Mouse (Mus musculus) kidney, postnatal 0 days (tissue): ENCODE data around the gene Nags. TPM values are rescaled to one million over a fixed set of nuclear protein-coding genes. Genes with fewer than 3 reads are reported as not detected.
A peak's percentile ranks its signal among the peaks of the same experiment; 100 is the strongest.

ENCODE experiments used
- ATAC-seq: fragments of 200-750 bp; cut with Nextera tagmentation; replicated peaks from 2 replicates; pipeline ENCODE4 v1.8.0; 2017; ENCODE audit warnings: low read depth, moderate number of reproducible peaks, moderate TSS enrichment, moderate library complexity; ENCODE audit not compliant: low FRiP score
- DNase-seq: peaks from one replicate; pipeline ENCODE4 v3.0.0-alpha.2; 2016; ENCODE audit warnings: low spot score
- H3K27ac ChIP-seq: fragments of 300-500 bp; sonication (generic); 2 replicates; pipeline ENCODE4 v1.5.1; 2014; ENCODE audit warnings: mild to moderate bottlenecking
- H3K27me3 ChIP-seq: fragments of 300-500 bp; sonication (generic); 2 replicates; pipeline ENCODE4 v1.6.1; 2014; ENCODE audit warnings: low read length, mixed read lengths; ENCODE audit not compliant: insufficient read depth
- H3K36me3 ChIP-seq: fragments of 300-500 bp; sonication (generic); 2 replicates; pipeline ENCODE4 v1.6.1; 2014; ENCODE audit warnings: low read length, mixed read lengths; ENCODE audit not compliant: insufficient read depth
- H3K4me1 ChIP-seq: fragments of 300-500 bp; sonication (generic); replicated peaks from 2 replicates; pipeline ENCODE4 v1.6.1; 2014; ENCODE audit warnings: antibody characterized with exemption, low read length, mixed read lengths; ENCODE audit not compliant: insufficient read depth
- H3K4me2 ChIP-seq: fragments of 300-500 bp; sonication (generic); 2 replicates; pipeline ENCODE4 v1.6.1; 2014; ENCODE audit warnings: mild to moderate bottlenecking, low read length, moderate library complexity, mixed read lengths
- H3K4me3 ChIP-seq: fragments of 300-500 bp; sonication (generic); replicated peaks from 2 replicates; pipeline ENCODE4 v1.5.1; 2014; ENCODE audit warnings: low read depth, low read length
- H3K9ac ChIP-seq: fragments of 300-500 bp; sonication (generic); 2 replicates; pipeline ENCODE4 v1.6.1; 2014; ENCODE audit warnings: low read depth, low read length
- H3K9me3 ChIP-seq: fragments of 300-500 bp; sonication (generic); replicated peaks from 2 replicates; pipeline ENCODE4 v1.6.1; 2016; ENCODE audit warnings: low read length, inconsistent platforms, mixed read lengths
- CTCF ChIP-seq: IDR thresholded peaks from 2 replicates; pipeline ENCODE4 v1.5.1; 2016; ENCODE audit warnings: antibody characterized with exemption, low read depth, mild to moderate bottlenecking, moderate library complexity
- WGBS: fragments of 180-500 bp; shearing (Covaris S2); extraction: QIAGEN DNeasy Blood & Tissue Kit; methylation state at CpG from one replicate; pipeline ENCODE4 v1.1.7; 2014; 5-methylcytosine and 5-hydroxymethylcytosine counted together
- polyA plus RNA-seq: library from polyadenylated mRNA; unstranded; fragments of >200 nt; fragmentation: Nextera tagmentation; extraction: Ambion mirVana; gene quantifications from 2 replicates; pipeline ENCODE4 v1.2.1, GENCODE M21; 2015

Nags gene
- not detected in 2 replicates for polyA plus RNA-seq

DNA sequence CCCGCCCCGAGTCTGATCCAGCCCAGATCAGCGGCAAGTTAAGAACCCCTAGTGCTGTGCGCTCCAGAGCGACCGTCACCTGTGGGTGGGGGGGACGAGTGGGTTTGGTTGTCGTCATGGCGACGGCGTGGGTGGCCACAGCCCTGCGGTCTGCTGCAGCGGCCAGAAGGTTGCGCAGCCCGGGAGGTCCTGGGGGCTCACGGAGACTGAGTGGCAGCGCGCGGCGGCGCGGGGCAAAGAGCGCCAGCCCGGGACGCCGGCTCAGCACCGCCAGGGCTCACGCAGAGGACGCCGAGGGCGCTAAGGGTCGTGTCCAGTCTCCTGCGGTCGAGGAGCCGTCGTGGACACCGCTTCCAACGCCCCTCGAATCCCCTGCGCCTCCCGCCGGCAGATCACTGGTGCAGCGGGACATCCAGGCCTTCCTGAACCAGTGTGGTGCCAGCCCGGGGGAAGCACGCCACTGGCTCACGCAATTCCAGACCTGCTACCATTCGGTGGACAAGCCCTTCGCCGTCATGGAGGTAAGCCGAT lies at the start of gene Nags:
TSS of gene Nags (plus strand) at position 43 of the 531 bp plus-strand sequence.
- no peak for DNase-seq
- Histone ChIP-seq H3K27me3 (peaks cover 36% of the 10 kb centered on the region), H3K4me3 (peak within 1 kb of the TSS; percentile 26), H3K4me2 (peak within 1 kb of the TSS; percentile 51), H3K36me3 (no peaks in the 10 kb centered on the region), H3K9me3 (no peaks in the 10 kb centered on the region), H3K27ac (no peak within 1 kb of the TSS), H3K9ac (no peak within 1 kb of the TSS), H3K4me1 (peaks cover 9% of the 10 kb centered on the region; the same call in 1 of the 2 replicates)
- WGBS, result 1% methylated on average over 50 of the region's 50 CpGs
- ATAC-seq, result no peak
- TF ChIP-seq CTCF, result no peak

DNA sequence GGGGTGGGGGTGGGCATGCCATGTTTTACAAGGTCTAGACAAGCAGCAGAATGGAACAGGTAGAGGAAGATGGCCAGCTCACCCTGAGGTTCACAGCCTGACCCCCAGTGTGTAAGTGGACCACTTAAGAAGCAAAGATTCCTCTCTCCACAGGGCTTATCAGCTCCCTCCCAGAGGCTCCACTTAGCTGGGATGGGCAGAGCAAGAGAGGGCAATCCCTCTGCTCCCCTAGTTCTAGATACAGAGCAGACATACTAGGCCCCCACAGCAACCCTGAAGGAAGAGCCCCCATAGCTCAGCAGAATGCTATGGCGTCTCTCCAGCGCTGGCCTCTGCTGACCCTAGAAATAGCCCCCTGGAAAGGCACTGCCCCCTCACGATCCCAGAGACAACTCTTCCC lies 49.6 kb upstream of the Nags start:
- ATAC-seq (no peak), DNase-seq (no peak)
- H3K9ac ChIP-seq, result no peak overlapping the region
- no peak for TF ChIP-seq CTCF
- no peak overlapping the region for H3K4me2 ChIP-seq
- H3K36me3 ChIP-seq, result no peaks in the 10 kb centered on the region
- no peak overlapping the region for H3K4me3 ChIP-seq
- H3K4me1 ChIP-seq, result no peaks in the 10 kb centered on the region
- no peaks in the 10 kb centered on the region for H3K9me3 ChIP-seq
- no peaks in the 10 kb centered on the region for H3K27me3 ChIP-seq
- H3K27ac ChIP-seq, result no peak overlapping the region
- WGBS, result 69% methylated on average over 3 of the region's 3 CpGs

DNA sequence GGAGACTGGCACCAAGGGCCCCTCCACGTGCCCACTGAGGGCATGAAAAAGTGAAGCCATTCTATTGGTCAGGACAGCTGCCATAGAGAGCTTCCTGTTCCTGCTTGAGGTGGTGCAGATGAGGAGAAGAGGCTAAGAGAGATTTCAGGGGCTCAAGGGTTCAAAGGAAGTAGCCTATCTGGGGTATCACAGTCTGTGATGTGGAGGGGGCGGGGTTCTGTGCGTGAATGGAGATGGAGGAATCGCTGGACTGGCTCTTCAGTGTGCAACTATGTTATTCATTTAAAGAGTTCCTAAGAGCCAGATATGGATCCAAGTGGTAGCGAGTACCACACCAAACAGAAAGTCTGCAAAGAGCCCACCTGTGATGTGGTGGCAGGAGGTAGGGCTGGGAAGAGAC lies 48.9 kb upstream of the Nags start:
- H3K4me2 ChIP-seq, result peak overlapping the region; percentile 32
- DNase-seq (no peak), ATAC-seq (no peak)
- no peaks in the 10 kb centered on the region for H3K4me1 ChIP-seq
- H3K9ac ChIP-seq, result no peak overlapping the region
- no peaks in the 10 kb centered on the region for H3K36me3 ChIP-seq
- H3K27ac ChIP-seq, result no peak overlapping the region
- no peaks in the 10 kb centered on the region for H3K9me3 ChIP-seq
- TF ChIP-seq CTCF, result no peak
- WGBS, result 75% methylated on average over 5 of the region's 5 CpGs
- H3K27me3 ChIP-seq, result no peaks in the 10 kb centered on the region
- H3K4me3 ChIP-seq, result no peak overlapping the region

DNA sequence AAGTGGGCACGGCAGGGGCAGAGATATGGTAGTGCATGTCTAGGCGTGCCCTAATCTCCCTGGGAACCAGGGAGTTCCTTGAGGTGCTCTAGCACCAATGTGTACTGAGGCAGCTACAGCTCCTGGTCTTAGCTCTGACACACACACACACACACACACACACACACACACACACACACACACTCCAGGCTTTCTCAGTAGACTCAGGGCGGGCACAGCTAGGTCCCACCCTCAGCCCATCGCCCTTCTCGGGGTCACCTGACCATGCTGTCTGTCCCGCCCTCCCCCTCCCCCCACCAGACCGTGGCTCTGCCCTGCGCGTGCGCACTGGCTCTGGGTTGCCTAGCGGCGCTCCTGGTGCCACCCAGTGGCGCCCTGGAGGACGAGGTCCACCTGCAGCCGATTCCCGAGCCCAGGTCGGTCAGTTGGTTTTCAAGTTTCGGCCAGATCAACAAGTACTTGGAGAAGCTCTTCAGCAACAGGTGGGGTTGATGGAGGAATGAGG lies 48.4 kb upstream of the Nags start:
- Histone ChIP-seq H3K9ac (no peak overlapping the region), H3K27ac (no peak overlapping the region), H3K9me3 (no peaks in the 10 kb centered on the region), H3K4me2 (peak overlapping the region; percentile 32), H3K4me3 (no peak overlapping the region), H3K27me3 (no peaks in the 10 kb centered on the region), H3K4me1 (no peaks in the 10 kb centered on the region), H3K36me3 (no peaks in the 10 kb centered on the region)
- WGBS, result 6% methylated on average over 18 of the region's 18 CpGs
- peak; percentile 88 for ATAC-seq
- peak; percentile 73 for TF ChIP-seq CTCF
- DNase-seq, result peak; percentile 86

GRCm38 (mm10) chr11:102101219-102101618 lies 44.1 kb upstream of the Nags start, which contains the start of gene Ppy:
Gene Ppy, minus strand, starts transcription at chr11:102101319.
- Histone ChIP-seq H3K4me1 (0 out of 2 replicates have a peak, but pooled peaks cover 3% of the 10 kb centered on the region), H3K27me3 (peaks cover 15% of the 10 kb centered on the region), H3K27ac (no peak within 1 kb of the TSS), H3K9me3 (no peaks in the 10 kb centered on the region), H3K4me2 (no peak within 1 kb of the TSS), H3K9ac (no peak within 1 kb of the TSS), H3K4me3 (no peak within 1 kb of the TSS), H3K36me3 (no peaks in the 10 kb centered on the region)
- DNase-seq, result no peak
- no peak for ATAC-seq
- TF ChIP-seq CTCF, result no peak
- WGBS, result 73% methylated on average over 4 of the region's 4 CpGs

DNA sequence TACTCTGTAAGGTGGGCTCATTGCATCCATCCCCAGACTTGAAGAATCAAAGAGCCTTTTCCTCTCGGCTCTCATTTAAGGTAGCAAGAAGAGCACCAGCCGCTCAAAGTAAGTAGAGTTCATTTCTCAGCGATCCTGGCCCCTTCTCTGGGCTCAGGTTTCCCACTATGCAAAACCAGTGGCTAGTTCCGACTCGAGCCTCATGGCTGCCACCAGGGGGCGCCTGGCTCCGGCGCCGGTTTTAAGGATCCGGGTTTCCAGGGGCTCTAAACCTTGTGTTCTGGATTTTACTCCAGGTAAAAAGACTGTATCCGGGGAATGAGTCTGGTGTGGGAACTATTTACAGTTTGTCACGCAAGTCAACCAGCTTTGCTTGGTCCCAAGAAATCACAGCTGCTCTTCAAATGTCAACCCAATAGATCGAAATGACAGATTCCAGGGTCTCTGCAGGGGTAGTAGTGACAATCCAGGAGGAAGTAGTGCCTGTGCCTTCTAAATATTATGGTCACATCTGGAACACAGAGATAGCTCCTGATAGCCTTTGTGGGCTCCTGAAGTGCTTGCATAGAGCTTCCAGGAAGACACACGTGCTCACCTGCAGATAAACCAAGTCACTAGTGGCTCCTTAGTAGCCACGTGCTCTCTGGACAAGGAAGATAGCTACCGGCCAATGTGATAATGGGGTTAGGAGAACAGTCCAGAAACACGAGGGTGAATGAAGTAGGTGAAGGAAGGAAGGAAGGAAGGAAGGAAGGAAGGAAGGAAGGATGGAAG lies 42.6 kb upstream of the Nags start:
- Histone ChIP-seq H3K9ac (no peak overlapping the region), H3K4me3 (no peak overlapping the region), H3K27me3 (peaks cover 29% of the 10 kb centered on the region), H3K9me3 (no peaks in the 10 kb centered on the region), H3K27ac (no peak overlapping the region), H3K36me3 (no peaks in the 10 kb centered on the region), H3K4me1 (0 out of 2 replicates have a peak, but pooled peaks cover 3% of the 10 kb centered on the region), H3K4me2 (0 out of 2 replicates have a peak overlapping the region, but pooled peaks have one; percentile 13)
- peak; percentile 92 for TF ChIP-seq CTCF
- WGBS, result 19% methylated on average over 17 of the region's 17 CpGs
- DNase-seq (peak; percentile 87), ATAC-seq (no peak)
